Mouse (Mus musculus): ENCODE data around the gene Scgb1a1. TPM values are rescaled to one million over a fixed set of nuclear protein-coding genes. Genes with fewer than 3 reads are reported as not detected.

The Scgb1a1 gene
- polyA plus RNA-seq, 1 experiment from 2014 or later: 1.4 TPM

DNA sequence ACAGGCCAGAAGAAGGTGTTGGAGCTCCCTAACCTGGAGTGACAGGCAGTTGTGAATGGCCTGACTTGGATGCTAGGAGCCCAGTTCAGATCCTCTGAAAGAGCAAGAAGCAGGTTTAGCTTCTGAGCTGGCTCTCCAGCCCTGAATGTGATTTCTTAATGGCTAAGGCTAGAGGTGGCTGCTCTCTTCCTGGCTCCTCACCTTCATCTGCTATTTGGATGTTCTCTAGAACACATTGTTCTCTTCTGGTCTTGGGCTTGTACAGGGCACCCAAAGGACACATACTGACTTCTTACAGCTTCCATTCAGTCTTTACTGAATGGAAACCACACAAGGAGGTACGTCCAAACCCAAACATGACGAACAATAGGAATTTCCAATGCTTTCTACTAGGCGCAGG lies 11.7 kb downstream of the Scgb1a1 start:
- H3K27me3 ChIP-seq: no peaks in the 10 kb centered on the region
- H3K4me2 ChIP-seq (replicated peaks): no peak overlapping the region
- no peak for ATAC-seq (ENCODE audit: insufficient number of reproducible peaks, low FRiP score, low TSS enrichment, low read depth)
- H3K4me1 ChIP-seq: peaks cover 36% of the 10 kb centered on the region
- 84% methylated on average over 3 of the region's 3 CpGs for WGBS
- no peak overlapping the region for H3K4me3 ChIP-seq (replicated peaks)
- H3K27ac ChIP-seq (replicated peaks): no peak overlapping the region
- no peaks in the 10 kb centered on the region for H3K36me3 ChIP-seq
- no peak overlapping the region for H3K9ac ChIP-seq
- H3K9me3 ChIP-seq (replicated peaks): no peaks in the 10 kb centered on the region

DNA sequence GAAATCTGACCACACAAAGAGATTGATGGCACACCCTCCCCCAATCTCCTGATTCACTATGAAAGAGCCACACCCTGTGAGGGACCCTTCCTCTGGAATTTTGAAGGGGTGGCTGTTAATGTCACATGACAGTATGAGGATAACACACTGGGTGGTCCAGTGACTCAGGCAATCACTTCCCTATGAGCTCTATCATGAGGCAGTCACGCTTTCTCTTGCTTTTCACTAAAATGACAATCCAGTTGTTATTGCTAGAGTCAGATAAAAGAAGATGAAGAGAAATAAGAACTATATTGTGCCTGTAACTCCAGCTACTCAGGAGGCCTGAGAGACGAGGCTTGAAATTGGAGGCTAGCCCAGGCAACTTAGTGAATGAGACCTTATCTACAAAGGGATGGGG lies 12.2 kb downstream of the Scgb1a1 start:
- Histone ChIP-seq H3K4me2 (replicated peaks) (no peak overlapping the region), H3K4me1 (peaks cover 41% of the 10 kb centered on the region), H3K9me3 (replicated peaks) (no peaks in the 10 kb centered on the region), H3K27ac (replicated peaks) (no peak overlapping the region), H3K36me3 (no peaks in the 10 kb centered on the region), H3K4me3 (replicated peaks) (no peak overlapping the region), H3K9ac (no peak overlapping the region), H3K27me3 (no peaks in the 10 kb centered on the region)
- WGBS: 59% methylated on average over 2 of the region's 2 CpGs
- no peak for ATAC-seq (ENCODE audit: insufficient number of reproducible peaks, low FRiP score, low TSS enrichment, low read depth)

DNA sequence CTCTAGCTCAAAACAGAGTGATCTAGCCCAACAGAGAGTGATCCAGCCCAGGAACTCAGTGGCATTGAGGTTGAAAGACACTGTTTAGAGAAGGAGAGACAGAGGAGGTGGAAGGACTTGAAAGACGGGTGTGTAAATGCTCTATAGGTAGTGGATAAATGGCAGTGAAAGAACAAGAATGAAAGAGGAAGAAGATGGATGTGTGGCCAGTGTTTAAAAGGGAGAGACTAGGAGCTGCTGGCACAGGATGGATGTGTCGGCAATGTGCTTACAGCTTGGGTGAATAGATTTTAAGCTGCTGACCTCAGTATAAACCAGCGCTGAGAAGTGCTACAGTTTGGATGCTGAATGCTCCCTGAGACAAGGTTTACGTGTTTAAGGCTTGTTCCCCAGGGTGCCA lies 13.3 kb downstream of the Scgb1a1 start:
- Histone ChIP-seq H3K4me3 (replicated peaks) (no peak overlapping the region), H3K9ac (no peak overlapping the region), H3K27ac (replicated peaks) (0 out of 2 replicates have a peak overlapping the region, but pooled peaks have one; percentile 48), H3K27me3 (no peaks in the 10 kb centered on the region), H3K4me2 (replicated peaks) (no peak overlapping the region), H3K36me3 (no peaks in the 10 kb centered on the region), H3K4me1 (peaks cover 45% of the 10 kb centered on the region), H3K9me3 (replicated peaks) (no peaks in the 10 kb centered on the region)
- no peak for ATAC-seq (ENCODE audit: insufficient number of reproducible peaks, low FRiP score, low TSS enrichment, low read depth)
- 70% methylated on average over 4 of the region's 4 CpGs for WGBS

- H3K27me3 ChIP-seq: no peaks in the 10 kb centered on the region
- no peak for ATAC-seq (ENCODE audit: insufficient number of reproducible peaks, low FRiP score, low TSS enrichment, low read depth)
- peak overlapping the region; percentile 48 for H3K27ac ChIP-seq (replicated peaks)
- H3K36me3 ChIP-seq: no peaks in the 10 kb centered on the region
- no peak overlapping the region for H3K4me2 ChIP-seq (replicated peaks)
- no peak overlapping the region for H3K4me3 ChIP-seq (replicated peaks)
- 62% methylated on average over 12 of the region's 12 CpGs for WGBS
- no peaks in the 10 kb centered on the region for H3K9me3 ChIP-seq (replicated peaks)
- no peak overlapping the region for H3K9ac ChIP-seq
- peaks cover 43% of the 10 kb centered on the region for H3K4me1 ChIP-seq
Observed at GRCm38 (mm10) chr19:9073776-9074411, 13.9 kb downstream of the Scgb1a1 start.

DNA sequence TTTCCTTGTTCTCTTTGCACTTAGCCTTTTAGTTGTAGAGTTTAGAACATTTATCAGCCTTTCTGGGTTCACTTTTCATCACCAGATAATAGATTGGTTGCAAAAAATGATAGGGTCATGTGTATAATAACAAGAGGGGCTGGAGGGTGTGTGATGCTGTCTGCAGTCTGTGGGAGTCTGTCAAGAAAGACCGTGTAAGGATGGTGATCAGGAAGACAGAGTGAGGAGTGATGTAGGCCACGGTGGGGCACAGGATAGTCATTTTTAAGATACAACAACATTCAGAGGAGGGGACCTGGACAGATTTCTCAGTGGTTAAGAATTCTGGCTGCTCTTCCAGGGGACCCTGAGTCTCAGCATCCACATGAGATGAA lies 15.6 kb downstream of the Scgb1a1 start:
- ATAC-seq (ENCODE audit: insufficient number of reproducible peaks, low FRiP score, low TSS enrichment, low read depth): no peak
- Histone ChIP-seq H3K4me1 (peaks cover 43% of the 10 kb centered on the region), H3K4me3 (replicated peaks) (no peak overlapping the region), H3K9me3 (replicated peaks) (no peaks in the 10 kb centered on the region), H3K4me2 (replicated peaks) (no peak overlapping the region), H3K27ac (replicated peaks) (peak overlapping the region; percentile 88), H3K27me3 (no peaks in the 10 kb centered on the region), H3K36me3 (no peaks in the 10 kb centered on the region), H3K9ac (no peak overlapping the region)
- WGBS: 65% methylated on average over 2 of the region's 2 CpGs

DNA sequence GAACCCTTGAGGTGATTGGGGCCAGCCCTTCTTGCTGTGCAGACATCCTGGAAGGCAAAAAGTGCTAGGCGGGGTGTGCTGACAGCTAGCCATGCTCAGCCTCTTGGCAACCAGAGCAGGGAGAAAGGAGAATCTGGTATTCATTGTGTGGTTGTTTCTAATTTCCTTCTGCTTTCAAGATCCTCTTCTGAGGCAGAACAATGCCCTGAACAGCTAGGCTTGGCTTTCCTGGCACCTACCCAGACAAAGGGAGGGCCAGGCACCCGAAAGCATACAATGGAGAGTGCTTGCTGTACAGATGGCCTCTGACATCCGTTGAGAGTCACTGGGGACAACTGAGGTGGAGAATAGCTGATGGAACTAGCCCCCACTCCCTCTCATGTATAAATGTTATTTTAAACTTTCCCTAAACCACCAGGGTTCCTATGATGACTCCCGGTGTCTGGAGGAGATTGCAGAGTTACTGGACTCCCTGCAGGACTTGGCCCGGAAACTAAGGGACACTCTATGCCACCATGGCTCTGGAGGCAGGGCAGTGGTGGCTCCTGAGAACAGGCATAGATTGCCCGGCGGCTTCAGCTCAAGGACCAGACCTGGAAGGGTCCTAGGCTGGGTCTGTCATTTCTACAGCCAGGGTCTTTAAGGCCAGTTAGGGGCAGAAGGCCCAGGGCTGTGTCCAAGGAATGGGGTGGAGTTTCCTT lies 16.2 kb downstream of the Scgb1a1 start:
- Histone ChIP-seq H3K4me2 (replicated peaks) (0 out of 2 replicates have a peak overlapping the region, but pooled peaks have one; percentile 8), H3K4me3 (replicated peaks) (no peak overlapping the region), H3K9me3 (replicated peaks) (no peaks in the 10 kb centered on the region), H3K27me3 (no peaks in the 10 kb centered on the region), H3K27ac (replicated peaks) (peak overlapping the region; percentile 88), H3K9ac (no peak overlapping the region), H3K36me3 (no peaks in the 10 kb centered on the region), H3K4me1 (peaks cover 44% of the 10 kb centered on the region)
- 47% methylated on average over 7 of the region's 7 CpGs for WGBS
- peak; percentile 71 for ATAC-seq (ENCODE audit: insufficient number of reproducible peaks, low FRiP score, low TSS enrichment, low read depth)

DNA sequence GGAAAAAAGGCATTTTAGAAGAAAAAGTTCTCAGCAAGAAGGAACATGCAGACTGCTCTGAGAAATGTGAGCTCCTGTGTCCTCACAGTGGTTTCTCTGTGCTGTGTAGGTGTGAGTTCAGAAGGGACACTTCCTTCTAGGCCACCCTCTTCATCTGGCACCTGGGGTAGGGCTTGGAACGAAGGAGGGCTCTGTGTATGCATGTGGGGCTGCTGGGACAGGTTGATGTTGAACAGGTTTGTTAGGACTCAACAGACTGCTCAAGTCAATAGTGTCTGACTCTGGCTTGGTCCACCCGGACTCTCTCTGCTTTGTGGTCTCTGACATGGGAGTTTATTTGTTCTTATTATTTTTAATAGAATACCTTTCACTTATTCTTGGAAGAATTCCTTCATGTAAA lies 17.4 kb downstream of the Scgb1a1 start:
- H3K27ac ChIP-seq (replicated peaks): peak overlapping the region; percentile 88
- H3K4me3 ChIP-seq (replicated peaks): no peak overlapping the region
- no peaks in the 10 kb centered on the region for H3K36me3 ChIP-seq
- no peaks in the 10 kb centered on the region for H3K27me3 ChIP-seq
- H3K9ac ChIP-seq: no peak overlapping the region
- peaks cover 52% of the 10 kb centered on the region for H3K4me1 ChIP-seq
- WGBS: 47% methylated on average over 2 of the region's 2 CpGs
- H3K4me2 ChIP-seq (replicated peaks): no peak overlapping the region
- no peak for ATAC-seq (ENCODE audit: insufficient number of reproducible peaks, low FRiP score, low TSS enrichment, low read depth)
- no peaks in the 10 kb centered on the region for H3K9me3 ChIP-seq (replicated peaks)

DNA sequence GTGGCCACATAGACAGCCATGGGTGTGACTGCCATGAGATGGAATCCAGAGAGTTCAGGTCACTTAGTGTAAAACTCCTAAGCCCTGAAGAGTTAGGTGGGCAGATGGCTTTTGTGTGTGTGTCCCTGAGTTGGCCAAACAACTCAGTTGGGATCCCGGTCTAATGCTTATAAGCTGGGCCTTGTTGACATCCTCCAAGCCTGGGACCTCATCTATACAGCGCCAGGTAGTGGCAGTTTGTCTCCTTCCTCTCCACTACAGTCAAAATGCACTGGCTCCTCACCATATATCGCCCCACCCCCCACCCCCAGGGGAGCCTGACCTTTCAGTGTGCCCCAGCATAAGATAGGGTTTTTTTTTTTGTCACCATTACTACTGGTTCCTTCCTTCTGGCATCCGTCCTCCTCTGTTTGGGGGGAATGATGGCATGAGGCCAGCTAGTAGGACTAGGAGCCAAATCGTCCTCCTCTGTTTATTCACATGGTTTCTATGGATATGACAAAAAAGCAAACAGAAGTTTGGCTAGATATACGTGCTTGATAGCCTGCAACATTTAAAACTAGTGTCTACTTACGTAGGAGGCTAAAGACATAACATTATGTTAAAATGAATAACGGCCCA lies 18.0 kb downstream of the Scgb1a1 start:
- no peak overlapping the region for H3K4me2 ChIP-seq (replicated peaks)
- 42% methylated on average over 8 of the region's 8 CpGs for WGBS
- no peak for ATAC-seq (ENCODE audit: insufficient number of reproducible peaks, low FRiP score, low TSS enrichment, low read depth)

DNA sequence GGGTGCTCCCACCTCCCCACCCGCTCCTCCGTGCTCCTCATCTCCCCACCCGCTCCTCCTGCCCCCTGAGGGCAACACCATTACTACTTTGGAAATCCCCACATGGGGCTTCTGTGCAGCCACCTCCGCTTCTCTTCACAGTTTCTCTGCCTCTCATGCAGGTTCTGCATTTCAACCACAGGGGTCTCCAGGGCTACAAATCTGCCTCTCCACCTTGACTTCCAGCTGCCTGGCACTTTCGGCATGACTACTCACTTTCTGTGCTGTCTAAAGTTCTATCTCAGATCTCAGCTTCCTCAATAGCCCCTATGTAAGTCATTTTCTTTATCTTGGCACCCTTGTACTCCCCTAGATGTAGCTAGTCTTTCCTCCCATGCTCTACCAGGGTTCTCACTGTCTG lies 20.5 kb downstream of the Scgb1a1 start:
- Histone ChIP-seq H3K9ac (no peak overlapping the region), H3K4me1 (peaks cover 37% of the 10 kb centered on the region), H3K9me3 (replicated peaks) (no peaks in the 10 kb centered on the region), H3K4me3 (replicated peaks) (no peak overlapping the region), H3K4me2 (replicated peaks) (no peak overlapping the region), H3K27ac (replicated peaks) (no peak overlapping the region), H3K36me3 (no peaks in the 10 kb centered on the region), H3K27me3 (no peaks in the 10 kb centered on the region)
- 68% methylated on average over 5 of the region's 5 CpGs for WGBS
- ATAC-seq (ENCODE audit: insufficient number of reproducible peaks, low FRiP score, low TSS enrichment, low read depth): no peak

More for the DNA sequence above, 18.0 kb downstream of the Scgb1a1 start:
- Histone ChIP-seq H3K4me3 (replicated peaks) (no peak overlapping the region), H3K27ac (replicated peaks) (peak overlapping the region; percentile 88; the same call in 1 of the 2 replicates), H3K4me1 (peaks cover 52% of the 10 kb centered on the region), H3K9ac (no peak overlapping the region), H3K36me3 (no peaks in the 10 kb centered on the region), H3K27me3 (no peaks in the 10 kb centered on the region), H3K9me3 (replicated peaks) (no peaks in the 10 kb centered on the region)

DNA sequence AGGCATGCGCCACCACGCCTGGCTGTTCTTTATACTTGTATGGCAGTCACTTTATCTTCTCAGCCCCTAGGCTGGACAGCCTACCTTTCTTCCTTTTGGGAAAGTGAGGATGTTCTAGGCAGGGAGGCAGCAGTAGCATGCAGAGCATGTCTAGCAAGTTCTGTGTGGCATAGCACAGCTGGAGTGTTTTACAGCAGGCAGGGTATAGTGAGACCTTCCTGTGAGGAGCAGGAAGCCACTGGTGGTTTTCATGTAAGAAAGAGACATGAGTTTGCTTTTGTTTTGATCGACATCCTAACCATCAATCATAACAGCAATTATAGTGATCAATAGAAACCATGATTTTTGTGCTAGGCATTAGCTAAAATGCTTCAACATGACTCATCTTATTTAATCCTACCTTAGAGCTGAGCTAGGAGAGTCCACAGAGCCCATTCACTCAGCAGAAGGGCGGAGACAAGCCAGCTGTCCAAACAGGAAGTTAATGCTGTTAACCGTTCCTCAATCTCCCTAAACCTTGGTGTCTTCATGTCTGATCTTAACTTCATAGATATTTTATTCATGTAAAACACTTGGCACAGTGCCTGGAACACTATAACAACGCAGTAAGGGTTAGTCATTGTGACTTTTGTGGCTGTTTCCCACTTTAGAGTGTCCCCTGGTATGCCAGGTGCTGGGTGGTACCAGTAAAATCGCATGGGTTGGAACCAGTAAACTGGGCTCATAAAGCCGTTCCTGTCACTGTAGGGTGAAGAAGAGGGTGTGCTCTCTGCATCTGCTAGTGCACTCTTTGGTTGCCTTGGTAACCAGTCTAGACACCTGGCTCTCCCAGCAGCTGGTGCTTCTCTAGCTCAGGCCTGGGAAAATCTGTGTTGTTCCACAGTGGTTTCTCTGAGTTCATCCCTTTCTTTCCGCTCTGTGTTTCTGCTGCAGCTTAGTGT lies 21.9 kb downstream of the Scgb1a1 start:
- H3K27me3 ChIP-seq: no peaks in the 10 kb centered on the region
- H3K4me2 ChIP-seq (replicated peaks): no peak overlapping the region
- H3K9me3 ChIP-seq (replicated peaks): no peaks in the 10 kb centered on the region
- no peak overlapping the region for H3K9ac ChIP-seq
- peak overlapping the region; percentile 9 for H3K27ac ChIP-seq (replicated peaks)
- no peaks in the 10 kb centered on the region for H3K36me3 ChIP-seq
- H3K4me1 ChIP-seq: peaks cover 23% of the 10 kb centered on the region
- peak; percentile 70 for ATAC-seq (ENCODE audit: insufficient number of reproducible peaks, low FRiP score, low TSS enrichment, low read depth)
- whole genome bisulfite sequencing: 44% methylated on average over 9 of the region's 9 CpGs
- no peak overlapping the region for H3K4me3 ChIP-seq (replicated peaks)

DNA sequence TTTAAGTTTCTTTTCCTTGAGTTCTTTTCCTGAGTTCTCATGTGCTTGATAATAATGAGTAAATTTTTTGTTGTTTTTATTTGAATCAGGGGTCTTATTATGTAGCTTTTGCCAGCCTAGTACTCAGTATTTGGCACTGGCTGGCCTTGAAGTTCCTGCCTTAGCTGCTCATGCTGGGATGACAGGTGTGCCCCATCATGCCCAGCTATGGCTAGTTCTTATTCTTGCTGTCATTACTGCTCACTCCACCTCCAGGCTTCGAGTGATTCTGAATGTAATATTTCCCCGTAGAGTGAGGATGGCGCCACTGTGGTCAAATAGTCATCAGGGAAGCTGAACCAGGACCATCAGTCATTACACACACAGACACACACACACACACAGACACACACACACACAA lies 23.9 kb downstream of the Scgb1a1 start:
- WGBS: 89% methylated on average over 3 of the region's 3 CpGs

More for the DNA sequence above, 23.9 kb downstream of the Scgb1a1 start:
- Histone ChIP-seq H3K27ac (replicated peaks) (no peak overlapping the region), H3K36me3 (no peaks in the 10 kb centered on the region), H3K4me2 (replicated peaks) (no peak overlapping the region), H3K4me3 (replicated peaks) (no peak overlapping the region), H3K4me1 (peaks cover 16% of the 10 kb centered on the region), H3K27me3 (no peaks in the 10 kb centered on the region), H3K9ac (no peak overlapping the region), H3K9me3 (replicated peaks) (no peaks in the 10 kb centered on the region)
- no peak for ATAC-seq (ENCODE audit: insufficient number of reproducible peaks, low FRiP score, low TSS enrichment, low read depth)
